Mouse (Mus musculus): ENCODE results near the gene Fam50b. TPM values are rescaled to one million over a fixed set of nuclear protein-coding genes. Genes with fewer than 3 reads are reported as not detected.

Gene Fam50b
- polyA plus RNA-seq, 1 experiment: 0.09 TPM

DNA sequence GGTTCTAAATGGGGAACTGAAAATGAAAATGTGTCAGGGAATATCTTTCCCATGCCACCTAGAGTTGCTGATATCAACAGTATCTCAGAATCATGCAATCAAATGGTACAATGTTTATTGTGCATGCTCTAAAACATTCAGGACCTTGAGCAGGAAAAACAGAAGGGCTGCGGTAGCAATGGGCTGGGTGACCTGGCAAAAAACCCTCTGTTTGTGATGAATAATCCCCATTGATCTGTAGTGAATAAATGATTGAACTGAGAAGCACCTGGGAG lies 4.0 kb downstream of the Fam50b start:
- no peaks in the 10 kb centered on the region for H3K27me3 ChIP-seq (replicated peaks; ENCODE audit: control insufficient read depth, insufficient read depth, low read length)
- no peak for DNase-seq
- H3K36me3 ChIP-seq (ENCODE audit: control insufficient read depth, insufficient read depth, low read length): no peaks in the 10 kb centered on the region
- no peak overlapping the region for H3K4me3 ChIP-seq (ENCODE audit: insufficient read depth, low read depth, low read length)
- no peaks in the 10 kb centered on the region for H3K4me1 ChIP-seq (ENCODE audit: control insufficient read depth, insufficient read depth, low read length)
- WGBS: 79% methylated on average over 1 of the region's 1 CpGs
- H3K27ac ChIP-seq (ENCODE audit: insufficient read depth, low read depth, low read length): no peak overlapping the region
- TF ChIP-seq POLR2A (IDR thresholded peaks at IDR 0.05; ENCODE audit: low read depth, low read length): no peak
- TF ChIP-seq CTCF (conservative IDR thresholded peaks at IDR 0.05; ENCODE audit: insufficient read depth, insufficient read length, low read depth, low read length): no peak

DNA sequence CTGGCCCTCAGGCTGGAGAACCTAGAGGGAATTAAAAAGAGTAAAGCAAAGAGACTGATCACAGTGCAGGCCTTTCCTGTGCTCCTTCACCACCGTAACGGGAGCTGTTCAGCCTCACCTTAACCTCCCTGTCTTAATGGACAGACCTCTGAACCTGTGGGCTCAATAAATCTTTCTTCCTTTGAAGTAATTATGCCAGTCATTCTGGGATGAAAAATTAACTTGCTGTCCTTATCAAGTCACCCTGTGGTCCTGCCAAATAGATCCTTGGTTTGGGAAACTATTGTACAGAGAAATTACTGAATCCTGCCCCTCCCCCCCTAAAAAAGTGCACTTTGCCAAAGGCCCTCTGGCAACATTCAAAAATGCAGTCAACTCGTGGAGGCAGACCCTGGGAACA lies 4.4 kb downstream of the Fam50b start:
- WGBS: 39% methylated on average over 3 of the region's 3 CpGs
- no peaks in the 10 kb centered on the region for H3K27me3 ChIP-seq (replicated peaks; ENCODE audit: control insufficient read depth, insufficient read depth, low read length)
- no peaks in the 10 kb centered on the region for H3K4me1 ChIP-seq (ENCODE audit: control insufficient read depth, insufficient read depth, low read length)
- no peak for DNase-seq
- TF ChIP-seq CTCF (conservative IDR thresholded peaks at IDR 0.05; ENCODE audit: insufficient read depth, insufficient read length, low read depth, low read length) (no peak), POLR2A (IDR thresholded peaks at IDR 0.05; ENCODE audit: low read depth, low read length) (no peak)
- no peak overlapping the region for H3K4me3 ChIP-seq (ENCODE audit: insufficient read depth, low read depth, low read length)
- no peaks in the 10 kb centered on the region for H3K36me3 ChIP-seq (ENCODE audit: control insufficient read depth, insufficient read depth, low read length)
- H3K27ac ChIP-seq (ENCODE audit: insufficient read depth, low read depth, low read length): no peak overlapping the region

GRCm38 (mm10) chr13:34741254-34741653 lies 6.6 kb downstream of the Fam50b start:
- no peak for DNase-seq
- Histone ChIP-seq H3K36me3 (ENCODE audit: control insufficient read depth, insufficient read depth, low read length) (no peaks in the 10 kb centered on the region), H3K27ac (ENCODE audit: insufficient read depth, low read depth, low read length) (no peak overlapping the region), H3K27me3 (replicated peaks; ENCODE audit: control insufficient read depth, insufficient read depth, low read length) (no peaks in the 10 kb centered on the region), H3K4me3 (ENCODE audit: insufficient read depth, low read depth, low read length) (no peak overlapping the region), H3K4me1 (ENCODE audit: control insufficient read depth, insufficient read depth, low read length) (no peaks in the 10 kb centered on the region)
- 91% methylated on average over 9 of the region's 9 CpGs for WGBS
- TF ChIP-seq CTCF (conservative IDR thresholded peaks at IDR 0.05; ENCODE audit: insufficient read depth, insufficient read length, low read depth, low read length): peak; percentile 37; the same call in 1 of the 2 replicates
- TF ChIP-seq POLR2A (IDR thresholded peaks at IDR 0.05; ENCODE audit: low read depth, low read length): no peak

GRCm38 (mm10) chr13:34741813-34742568 lies 7.3 kb downstream of the Fam50b start:
- Histone ChIP-seq H3K4me3 (ENCODE audit: insufficient read depth, low read depth, low read length) (no peak overlapping the region), H3K36me3 (ENCODE audit: control insufficient read depth, insufficient read depth, low read length) (no peaks in the 10 kb centered on the region), H3K27me3 (replicated peaks; ENCODE audit: control insufficient read depth, insufficient read depth, low read length) (no peaks in the 10 kb centered on the region), H3K4me1 (ENCODE audit: control insufficient read depth, insufficient read depth, low read length) (no peaks in the 10 kb centered on the region), H3K27ac (ENCODE audit: insufficient read depth, low read depth, low read length) (no peak overlapping the region)
- no peak for DNase-seq
- WGBS: 92% methylated on average over 3 of the region's 3 CpGs
- TF ChIP-seq CTCF (conservative IDR thresholded peaks at IDR 0.05; ENCODE audit: insufficient read depth, insufficient read length, low read depth, low read length) (no peak; the same call in 1 of the 2 replicates), POLR2A (IDR thresholded peaks at IDR 0.05; ENCODE audit: low read depth, low read length) (no peak)

GRCm38 (mm10) chr13:34746811-34747210 lies 12.2 kb downstream of the Fam50b start:
- WGBS: 94% methylated on average over 34 of the region's 34 CpGs
- no peaks in the 10 kb centered on the region for H3K36me3 ChIP-seq (ENCODE audit: control insufficient read depth, insufficient read depth, low read length)
- TF ChIP-seq CTCF (conservative IDR thresholded peaks at IDR 0.05; ENCODE audit: insufficient read depth, insufficient read length, low read depth, low read length) (no peak), POLR2A (IDR thresholded peaks at IDR 0.05; ENCODE audit: low read depth, low read length) (no peak)
- DNase-seq: no peak
- H3K4me3 ChIP-seq (ENCODE audit: insufficient read depth, low read depth, low read length): no peak overlapping the region
- H3K4me1 ChIP-seq (ENCODE audit: control insufficient read depth, insufficient read depth, low read length): no peaks in the 10 kb centered on the region
- no peaks in the 10 kb centered on the region for H3K27me3 ChIP-seq (replicated peaks; ENCODE audit: control insufficient read depth, insufficient read depth, low read length)
- no peak overlapping the region for H3K27ac ChIP-seq (ENCODE audit: insufficient read depth, low read depth, low read length)

DNA sequence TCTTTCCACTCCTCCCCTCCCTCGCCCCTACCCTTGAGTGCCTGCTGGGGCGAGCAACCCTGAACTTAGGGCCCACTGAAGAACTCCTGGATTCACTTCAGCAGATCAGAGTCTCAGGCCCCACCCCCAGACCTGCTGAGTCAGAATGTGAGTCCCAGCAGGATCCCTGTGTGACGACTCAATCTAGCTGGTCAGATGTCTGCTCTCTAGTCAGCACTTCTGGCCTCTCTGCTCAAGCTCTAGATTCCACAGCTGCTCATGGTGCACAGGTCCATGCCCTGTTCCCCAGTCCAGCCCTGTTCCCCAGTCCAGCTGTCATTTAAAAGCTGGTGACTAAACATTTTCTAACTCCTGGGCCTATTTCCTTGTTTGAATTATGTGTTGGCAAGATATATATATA lies 13.9 kb downstream of the Fam50b start:
- 72% methylated on average over 3 of the region's 3 CpGs for WGBS
- Histone ChIP-seq H3K4me1 (ENCODE audit: control insufficient read depth, insufficient read depth, low read length) (no peaks in the 10 kb centered on the region), H3K36me3 (ENCODE audit: control insufficient read depth, insufficient read depth, low read length) (no peaks in the 10 kb centered on the region), H3K27me3 (replicated peaks; ENCODE audit: control insufficient read depth, insufficient read depth, low read length) (no peaks in the 10 kb centered on the region), H3K27ac (ENCODE audit: insufficient read depth, low read depth, low read length) (no peak overlapping the region), H3K4me3 (ENCODE audit: insufficient read depth, low read depth, low read length) (no peak overlapping the region)
- TF ChIP-seq CTCF (conservative IDR thresholded peaks at IDR 0.05; ENCODE audit: insufficient read depth, insufficient read length, low read depth, low read length) (no peak), POLR2A (IDR thresholded peaks at IDR 0.05; ENCODE audit: low read depth, low read length) (no peak)
- no peak for DNase-seq

GRCm38 (mm10) chr13:34759202-34759601 lies 24.6 kb downstream of the Fam50b start:
- DNase-seq: no peak
- no peaks in the 10 kb centered on the region for H3K27me3 ChIP-seq (replicated peaks; ENCODE audit: control insufficient read depth, insufficient read depth, low read length)
- no peaks in the 10 kb centered on the region for H3K36me3 ChIP-seq (ENCODE audit: control insufficient read depth, insufficient read depth, low read length)
- H3K4me3 ChIP-seq (ENCODE audit: insufficient read depth, low read depth, low read length): no peak overlapping the region
- 97% methylated on average over 9 of the region's 9 CpGs for WGBS
- no peak for TF ChIP-seq POLR2A (IDR thresholded peaks at IDR 0.05; ENCODE audit: low read depth, low read length)
- no peak for TF ChIP-seq CTCF (conservative IDR thresholded peaks at IDR 0.05; ENCODE audit: insufficient read depth, insufficient read length, low read depth, low read length)
- no peaks in the 10 kb centered on the region for H3K4me1 ChIP-seq (ENCODE audit: control insufficient read depth, insufficient read depth, low read length)
- no peak overlapping the region for H3K27ac ChIP-seq (ENCODE audit: insufficient read depth, low read depth, low read length)
